Mouse (Mus musculus) testis, postnatal 10 days (tissue): ENCODE results near the gene Idh1.
A peak's percentile ranks its signal among the peaks of the same experiment; 100 is the strongest.
"Not testable (repeated sequence)": the region's sequence is repeated elsewhere in the genome, so short reads cannot be mapped to it uniquely, and the experiment has no call there.

Experiments used
- DNase-seq: peaks from one replicate; pipeline ENCODE4 v3.0.0; 2021; ENCODE audit warnings: low spot score

Gene Idh1

DNA sequence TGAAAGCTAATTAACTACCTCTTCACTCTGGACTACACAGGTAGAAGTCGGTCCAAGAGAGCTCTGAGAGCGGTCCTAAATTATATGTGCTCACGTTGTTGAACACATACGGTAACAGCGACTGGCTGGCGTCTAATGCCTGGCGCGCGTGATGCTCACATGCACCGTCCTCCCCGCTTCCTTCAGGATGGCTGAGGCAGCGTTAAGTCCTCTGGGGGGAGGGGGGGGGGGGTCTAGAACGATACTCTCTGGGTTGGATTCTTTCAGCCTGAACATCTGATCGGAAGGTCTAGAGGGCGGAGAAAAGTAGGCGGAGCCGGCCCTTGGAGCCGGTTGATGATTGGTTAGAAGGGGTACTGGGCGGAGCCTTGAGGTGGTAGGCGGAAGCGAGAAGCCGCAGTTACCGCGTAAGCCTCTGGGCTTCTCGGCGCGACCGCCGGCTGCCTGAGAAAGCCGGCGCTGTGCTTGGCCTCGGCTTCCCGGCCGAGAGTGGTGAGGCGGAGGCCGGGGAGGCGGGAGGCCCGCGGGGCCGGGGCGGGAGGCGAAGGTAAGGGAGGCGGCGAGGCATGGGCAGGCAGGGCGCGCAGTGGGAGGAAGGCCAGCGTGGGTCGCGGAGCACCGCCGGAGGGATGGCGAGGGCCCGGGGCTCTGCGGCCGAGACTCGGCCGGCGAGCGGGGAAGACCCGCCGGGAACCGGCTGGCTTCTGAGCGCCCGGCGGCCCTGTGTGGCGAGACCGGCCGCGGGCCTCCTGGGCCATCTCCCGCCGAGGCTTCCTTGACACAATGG is at the start of gene Idh1, which contains the start of gene Pikfyve:
Gene Idh1, minus strand, starts transcription at position 214 of the 787 bp plus-strand sequence.
Gene Pikfyve, plus strand, starts transcription at position 397 of the 787 bp plus-strand sequence.
- DNase-seq = peak; percentile 97

DNA sequence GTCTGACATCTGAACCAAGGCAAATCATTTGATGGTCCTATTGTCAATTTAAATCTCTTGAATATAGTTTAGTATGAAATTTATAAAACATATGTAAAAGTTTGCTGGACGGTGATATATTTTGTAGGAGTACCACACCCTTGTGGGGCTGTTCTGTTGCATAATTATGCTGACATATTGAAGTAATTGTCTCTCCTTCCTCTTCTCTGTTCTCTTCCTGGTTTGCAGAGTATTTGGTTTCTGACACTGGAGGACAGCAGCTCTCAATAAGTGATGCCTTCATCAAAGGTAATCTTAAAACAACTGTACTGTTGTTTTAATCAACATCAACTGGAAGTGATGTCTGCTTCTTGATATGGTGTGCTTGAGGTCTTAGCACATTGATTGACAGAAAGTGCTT is 44.3 kb upstream of the Idh1 start:
- no peak for DNase-seq

DNA sequence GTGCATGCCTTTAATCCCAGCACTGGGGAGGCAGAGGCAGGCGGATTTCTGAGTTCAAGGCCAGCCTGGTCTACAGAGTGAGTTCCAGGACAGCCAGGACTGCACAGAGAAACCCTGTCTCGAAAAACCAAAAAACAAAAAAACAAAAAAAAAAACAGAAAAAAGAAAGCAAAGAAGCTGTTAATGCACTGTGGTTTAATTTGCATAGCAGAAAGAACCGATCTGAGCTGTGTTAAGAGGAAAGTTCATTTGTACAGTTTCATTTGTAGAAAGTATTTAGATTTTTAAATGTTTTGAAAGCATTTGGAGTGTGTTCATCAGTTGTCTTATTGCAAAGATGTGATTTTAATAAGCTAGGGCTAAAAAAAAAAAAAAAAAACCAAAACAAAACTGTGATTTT is 43.5 kb upstream of the Idh1 start:
- not testable (repeated sequence) for DNase-seq

DNA sequence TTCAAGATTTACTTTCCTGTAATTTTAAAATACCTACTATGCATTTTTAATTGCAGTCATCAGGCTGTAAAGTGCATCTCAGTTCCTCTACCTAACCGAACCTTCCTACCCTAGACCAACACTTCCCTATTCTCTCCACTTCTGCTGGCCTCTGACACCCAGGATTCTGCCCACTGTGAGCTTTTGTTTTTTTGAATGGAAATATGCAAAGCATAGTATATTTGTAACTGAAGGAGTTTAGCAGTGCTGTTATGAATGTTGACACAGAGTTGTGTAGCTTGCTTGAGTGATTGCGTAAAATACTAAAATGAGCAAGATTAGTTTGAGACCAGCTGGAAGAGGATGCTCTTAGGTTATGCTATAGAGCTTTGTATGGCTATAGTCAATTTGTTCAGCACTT is 41.4 kb upstream of the Idh1 start:
- no peak for DNase-seq

DNA sequence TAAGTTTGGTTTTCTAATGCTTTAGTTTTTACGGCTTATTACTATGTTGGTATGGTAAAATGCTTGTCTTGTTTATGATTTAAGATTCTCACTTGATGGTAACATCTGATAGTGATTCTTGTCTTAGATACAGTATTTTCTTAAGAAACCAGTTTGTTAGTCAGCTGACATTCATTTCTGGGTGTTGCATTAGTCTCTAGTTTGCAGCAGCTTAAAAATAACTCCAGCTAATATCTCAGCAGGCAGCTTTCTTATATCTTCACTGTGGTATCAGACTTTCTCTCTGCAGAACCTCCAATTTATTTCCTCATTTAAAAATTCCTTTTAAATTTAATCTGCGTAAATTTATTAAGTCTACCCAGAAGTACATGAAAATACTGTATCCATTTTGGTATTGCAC is 37.4 kb upstream of the Idh1 start:
- DNase-seq = no peak

DNA sequence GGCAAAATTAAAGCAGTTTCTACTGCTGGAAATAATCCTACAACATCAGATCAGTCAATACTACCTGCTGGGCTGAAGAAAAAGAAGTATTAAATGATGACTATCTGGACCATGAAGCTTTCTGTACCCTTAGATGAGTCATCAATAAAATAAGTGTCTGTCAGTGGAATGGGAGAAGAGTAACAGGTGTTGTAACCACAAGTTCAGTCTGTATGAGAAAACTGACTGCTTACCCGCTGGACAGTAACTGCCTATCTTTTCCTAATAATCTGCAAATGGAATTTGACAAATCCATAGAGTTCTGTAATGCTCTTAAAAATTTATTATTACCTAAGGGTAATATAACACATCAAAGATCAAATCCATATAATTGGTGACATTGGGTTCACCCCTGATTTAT is 31.7 kb upstream of the Idh1 start:
- no peak for DNase-seq

DNA sequence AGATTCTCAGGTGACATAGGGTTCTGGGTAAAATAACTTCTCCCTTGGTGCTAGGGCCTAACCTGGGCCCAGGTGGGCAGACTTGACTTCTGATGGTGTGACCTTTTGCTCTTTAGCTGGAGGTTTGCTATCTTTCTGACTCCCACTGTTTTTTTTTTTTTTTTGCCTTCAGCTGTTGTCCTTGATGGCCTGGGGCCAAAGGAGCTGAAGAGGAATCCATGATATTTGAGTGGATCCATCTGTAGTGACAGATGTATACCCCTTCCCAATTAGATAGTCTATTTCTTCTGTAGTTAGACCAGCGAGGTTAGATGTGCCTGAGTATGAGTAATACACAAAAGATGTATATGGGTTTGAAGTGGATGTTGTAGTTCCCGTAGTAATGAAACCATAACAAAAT is 31.3 kb upstream of the Idh1 start:
- DNase-seq = no peak

DNA sequence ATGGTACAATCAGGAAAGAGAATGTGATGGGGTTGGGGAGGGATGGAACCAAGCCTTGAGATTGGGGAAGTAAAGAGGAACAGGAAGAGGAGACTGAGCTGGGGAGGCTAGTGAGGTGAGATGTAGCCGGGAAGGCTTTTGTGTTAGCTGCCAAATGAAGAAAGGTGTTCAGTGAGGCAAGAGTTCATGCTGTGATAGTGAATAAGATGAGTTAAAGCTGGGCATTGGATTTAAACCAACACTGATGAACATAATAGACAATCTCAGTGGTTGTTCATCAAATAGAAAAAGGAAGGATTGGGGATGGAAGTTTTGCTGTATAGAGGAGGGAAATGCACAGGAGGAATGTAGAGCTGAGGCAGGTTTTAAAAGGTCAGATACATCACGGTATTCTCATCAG is 26.9 kb upstream of the Idh1 start:
- no peak for DNase-seq

DNA sequence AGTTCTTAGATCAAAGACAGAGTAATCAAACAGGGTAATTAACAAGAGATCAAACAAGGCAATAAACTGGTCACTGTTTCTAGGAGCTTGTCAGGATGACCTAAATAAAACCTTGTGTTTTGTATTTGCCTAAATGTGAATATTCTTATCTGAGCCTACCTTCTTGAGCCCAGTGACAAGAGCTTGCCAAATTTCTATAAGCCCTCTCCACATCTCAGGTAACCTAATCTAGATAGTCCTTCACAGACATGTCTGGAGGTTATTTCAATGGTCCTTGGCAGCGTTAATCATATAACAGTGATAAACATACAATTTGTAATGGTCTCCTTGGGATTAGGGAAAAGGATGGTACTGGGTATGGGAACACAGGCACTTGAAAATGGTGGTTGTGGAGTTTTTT is 18.0 kb upstream of the Idh1 start:
- no peak for DNase-seq

DNA sequence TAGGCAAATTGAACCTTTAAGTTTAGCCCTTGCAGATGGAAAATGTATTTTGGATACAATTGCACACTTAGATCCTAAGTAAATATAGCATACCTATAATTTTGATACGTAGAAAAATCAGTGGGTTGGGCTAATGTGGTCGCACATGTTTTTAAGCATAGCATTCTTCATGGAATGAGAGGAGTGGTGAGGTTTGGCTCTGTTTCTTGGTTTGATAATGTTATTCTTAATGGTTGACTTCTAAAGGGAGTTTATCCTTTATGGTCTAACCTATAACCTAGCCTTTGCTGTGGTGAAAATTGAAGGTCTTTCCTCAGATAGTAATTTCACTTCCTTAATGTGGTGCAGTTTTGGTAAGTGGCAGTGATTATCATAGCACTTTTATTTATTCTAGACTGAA is 12.6 kb upstream of the Idh1 start:
- no peak for DNase-seq

DNA sequence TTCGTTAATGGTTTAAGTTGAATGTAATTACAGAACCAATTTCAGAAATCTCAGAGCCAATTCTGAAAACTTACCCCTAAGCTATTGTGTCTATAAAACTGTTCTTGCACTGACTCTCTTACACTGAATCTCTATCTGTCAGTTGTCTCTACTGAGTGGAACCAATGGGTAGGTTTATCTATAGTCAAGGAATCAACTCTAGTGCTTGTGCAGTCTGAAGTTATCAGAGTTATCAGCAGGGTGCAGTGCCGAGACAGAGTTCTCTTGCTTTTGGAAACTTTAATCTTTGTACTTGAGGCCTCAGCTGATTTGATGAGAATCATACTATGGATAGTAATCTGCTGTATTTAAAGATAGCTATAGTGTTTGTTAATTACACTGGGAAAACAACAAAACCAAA is 12.1 kb upstream of the Idh1 start:
- DNase-seq = no peak

DNA sequence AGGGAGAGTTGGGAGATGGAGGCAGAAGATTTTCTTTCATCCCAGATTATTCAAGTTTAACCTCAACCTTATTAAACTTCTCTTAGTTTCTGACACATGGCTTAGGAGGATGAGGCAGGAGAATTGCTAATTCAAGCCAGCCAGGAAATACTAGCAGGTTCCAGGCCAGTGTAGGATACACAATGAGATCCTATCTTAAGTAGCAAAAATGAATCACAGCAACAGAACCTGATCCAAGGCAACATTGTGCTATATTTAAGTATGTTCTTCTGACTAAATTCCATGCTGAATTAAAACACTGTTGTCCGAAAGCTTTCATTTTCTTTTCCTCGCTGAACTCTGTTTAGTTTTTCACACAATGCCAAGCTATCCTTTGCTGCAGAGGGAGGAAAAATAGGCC is 6.9 kb upstream of the Idh1 start:
- no peak for DNase-seq

DNA sequence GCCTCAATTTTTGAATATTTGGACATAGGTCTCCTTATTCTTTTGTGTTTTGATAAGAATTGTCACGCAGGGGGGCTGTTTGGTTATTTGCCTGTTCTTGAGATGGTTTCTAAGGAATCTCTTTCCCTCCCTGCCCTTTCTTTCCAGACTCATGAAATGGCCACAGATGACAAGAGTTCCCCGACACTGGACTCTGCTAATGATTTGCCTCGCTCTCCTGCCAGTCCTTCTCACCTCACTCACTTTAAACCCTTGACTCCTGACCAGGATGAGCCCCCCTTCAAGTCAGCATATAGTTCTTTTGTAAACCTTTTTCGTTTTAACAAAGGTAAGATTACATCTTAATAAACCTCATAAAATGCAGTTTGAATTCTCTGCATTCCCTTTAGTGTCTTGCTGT is 3.9 kb upstream of the Idh1 start:
- no peak for DNase-seq

DNA sequence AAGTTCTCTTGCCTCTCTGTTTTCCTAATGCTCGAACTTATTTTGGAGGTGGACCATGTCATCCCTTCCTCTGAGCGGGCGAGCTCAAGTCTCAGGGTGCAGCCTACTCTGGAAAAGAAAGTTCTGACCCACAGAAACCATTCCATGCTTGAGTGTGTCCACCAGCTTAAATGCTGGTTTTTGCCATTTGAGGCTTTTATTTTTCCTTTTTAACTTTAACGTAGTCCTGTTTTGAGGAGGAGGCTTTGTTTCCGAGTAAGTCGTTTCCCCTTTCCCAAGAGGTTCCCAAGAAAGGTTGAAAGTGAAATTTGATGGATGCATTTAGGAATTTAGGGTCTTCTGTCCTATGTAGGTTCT is 752 bp upstream of the Idh1 start:
- DNase-seq = no peak

DNA sequence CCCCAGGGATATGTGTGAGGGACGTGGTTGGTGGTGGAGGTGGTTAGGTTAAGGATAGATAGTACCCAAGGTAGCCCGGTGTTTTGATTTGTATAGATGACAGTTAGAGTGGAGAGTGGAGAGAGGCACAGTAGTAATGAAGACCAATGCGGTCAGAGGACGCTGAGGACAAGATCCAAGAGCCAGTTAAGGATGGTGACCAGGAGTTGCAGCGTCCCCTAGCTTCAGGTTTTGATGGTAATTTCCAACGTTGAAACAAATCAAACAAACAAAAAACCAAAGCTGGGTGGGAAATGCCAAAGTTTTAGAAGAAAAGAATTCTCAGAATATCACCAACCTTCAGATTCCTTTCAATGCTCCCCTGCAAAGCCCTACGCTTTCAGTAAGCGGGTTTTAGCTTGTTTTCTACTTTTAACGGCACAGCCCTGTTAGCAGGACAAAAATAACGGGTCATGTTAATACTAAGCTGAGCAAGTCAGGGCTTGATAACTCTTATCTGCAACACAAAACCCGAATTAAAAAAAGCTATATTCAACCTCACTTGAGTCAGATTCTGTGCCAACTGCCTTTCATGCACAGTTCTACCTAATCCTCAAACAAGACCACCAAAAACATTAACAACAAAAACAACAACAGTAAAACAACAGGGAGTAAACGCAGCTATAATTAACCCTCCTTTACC is 635 bp downstream of the Idh1 start:
- no peak for DNase-seq

DNA sequence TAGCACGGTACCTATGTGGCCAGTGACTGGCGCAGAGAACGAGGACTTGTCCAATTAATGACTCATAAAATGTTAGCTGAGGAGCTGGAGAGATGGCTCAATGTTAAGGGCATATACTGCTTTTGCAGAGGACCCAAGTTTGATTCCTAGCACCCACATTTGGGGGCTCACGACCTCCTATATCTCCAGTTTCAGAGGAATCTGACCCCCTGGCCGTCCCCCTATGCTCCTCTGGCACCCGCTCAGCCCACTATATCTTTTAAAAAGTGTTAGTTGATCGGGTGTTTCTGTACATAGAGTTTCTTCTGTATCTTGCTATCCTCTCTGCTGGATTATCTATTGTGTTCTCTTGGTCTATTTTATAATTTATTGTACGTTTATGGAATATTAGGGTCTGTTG is 1.3 kb downstream of the Idh1 start:
- DNase-seq = no peak

DNA sequence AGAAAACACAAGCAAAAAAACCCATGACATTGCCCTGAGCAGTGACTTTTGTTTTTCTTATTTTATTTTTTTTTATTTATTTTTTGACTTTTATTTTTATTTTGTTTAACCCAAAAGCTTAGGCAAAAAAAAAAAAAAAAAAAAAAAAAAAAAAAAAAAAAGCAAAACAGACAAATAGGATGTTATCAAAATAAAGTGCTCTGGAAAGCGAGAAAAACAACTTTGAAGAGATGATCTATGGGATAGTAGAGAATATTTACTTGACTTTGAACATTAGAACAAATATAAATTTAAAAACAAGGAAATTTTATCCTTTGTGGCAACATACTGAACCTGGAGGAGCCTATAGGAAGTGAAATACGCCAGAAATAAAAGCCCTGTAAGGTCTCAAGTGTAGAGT is 2.3 kb downstream of the Idh1 start:
- no peak for DNase-seq

DNA sequence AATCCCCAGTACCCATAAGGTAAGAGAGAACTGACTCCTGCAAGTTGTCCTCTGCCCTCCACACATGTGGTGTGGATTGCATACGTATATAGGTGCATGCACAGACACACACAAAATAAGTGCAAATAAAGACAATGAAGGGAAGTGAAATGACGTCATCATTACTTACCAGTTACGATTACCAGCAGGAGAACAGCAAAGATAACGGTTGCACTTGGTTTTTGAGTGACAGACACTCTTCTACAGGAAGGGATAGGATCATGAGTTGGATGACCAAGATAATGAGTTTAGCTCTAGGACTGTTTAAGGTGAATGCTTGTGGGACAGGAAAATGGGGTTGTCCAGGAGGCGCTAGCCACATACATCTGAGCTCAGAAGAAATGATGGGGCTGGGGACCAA is 4.8 kb downstream of the Idh1 start:
- no peak for DNase-seq

DNA sequence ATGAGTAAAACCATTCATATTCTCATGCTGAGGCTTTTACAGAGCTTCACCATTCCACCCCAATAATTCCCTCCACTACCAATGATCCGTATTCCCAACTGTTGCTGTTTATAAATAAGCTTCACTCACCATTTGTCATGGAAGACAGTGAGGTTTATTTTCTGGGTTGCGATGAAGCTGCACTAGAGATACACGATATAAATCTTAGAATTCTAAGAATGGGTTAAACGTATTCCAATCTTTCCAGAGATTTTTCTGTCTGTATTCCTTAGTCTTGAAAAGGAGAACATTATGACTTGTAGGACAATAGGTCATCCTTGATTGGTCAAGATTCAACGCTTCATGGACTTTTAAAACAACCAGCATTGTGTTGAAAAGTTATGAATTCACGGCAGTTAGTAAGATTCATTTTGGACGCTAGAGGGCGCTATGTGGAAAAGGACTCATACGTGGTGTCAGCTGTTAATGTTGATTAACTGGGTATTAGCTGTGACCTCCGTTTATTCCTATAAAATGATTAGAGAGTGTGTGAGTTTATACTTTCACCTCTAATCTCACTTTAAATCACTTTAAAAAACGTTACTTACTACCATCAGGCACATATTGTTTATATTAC is 6.6 kb downstream of the Idh1 start:
- peak; percentile 76 for DNase-seq

DNA sequence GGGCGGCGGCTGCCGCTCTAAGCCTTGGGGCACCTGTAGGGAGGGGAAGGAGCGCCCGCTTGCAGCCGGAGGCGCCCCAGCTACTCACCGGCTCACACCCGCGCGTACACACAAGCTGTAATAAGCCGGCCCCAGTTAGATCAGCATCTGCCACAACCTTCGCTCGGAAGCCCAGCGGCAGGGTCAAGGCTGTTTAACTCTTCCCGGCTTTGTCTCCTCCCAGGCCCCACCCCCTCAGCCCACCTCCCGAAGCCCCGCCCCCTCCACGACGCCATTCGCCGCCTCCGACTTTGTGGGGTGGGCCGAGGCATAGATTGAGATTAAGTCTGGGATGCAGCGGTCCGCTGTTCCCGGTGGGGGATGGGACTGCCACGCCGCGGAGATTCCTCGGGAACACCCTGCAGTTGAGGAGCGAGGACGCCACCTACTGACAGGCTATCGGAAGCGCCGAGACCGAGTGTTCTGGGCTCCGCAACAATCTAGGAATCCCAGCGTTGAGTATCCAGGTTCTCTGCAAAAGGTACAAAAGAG is 7.3 kb downstream of the Idh1 start:
- DNase-seq = peak; percentile 99

DNA sequence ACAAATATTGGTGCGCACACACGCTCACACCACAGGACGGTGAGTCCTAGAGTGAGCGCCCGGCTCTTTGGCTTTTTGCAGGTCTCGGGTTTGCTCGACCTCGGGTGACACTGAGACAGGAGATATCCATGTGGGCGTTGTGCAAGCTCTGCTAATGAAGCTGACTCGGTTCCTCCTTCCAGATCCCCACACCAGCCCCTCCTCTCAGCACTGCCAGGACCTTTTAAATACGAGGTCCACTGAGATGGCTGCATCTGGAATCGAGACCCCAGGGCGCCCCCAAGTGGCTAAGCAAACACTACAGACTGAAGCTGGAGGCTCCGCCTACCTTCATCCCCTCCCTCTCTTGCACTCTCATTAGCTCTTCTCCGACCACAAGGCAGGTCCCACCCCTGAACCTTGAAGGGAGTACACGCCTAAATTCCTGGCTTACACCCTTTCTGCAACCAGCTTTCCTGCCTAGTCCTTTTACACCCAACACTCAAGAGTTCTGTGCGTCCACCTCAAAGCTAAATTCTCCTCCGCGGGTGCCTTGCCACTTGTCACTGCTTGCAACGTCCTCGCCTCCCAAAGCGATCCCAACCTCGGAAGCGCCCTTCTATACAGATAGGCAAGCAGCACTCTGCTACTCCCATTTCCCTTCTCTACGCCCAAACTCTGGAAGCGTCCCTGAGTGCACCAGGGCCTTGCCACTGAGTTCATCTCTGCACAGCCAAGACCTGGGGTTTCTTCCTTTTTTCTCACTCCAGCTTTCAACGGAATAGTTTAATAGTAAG is 8.0 kb downstream of the Idh1 start:
- DNase-seq = peak; percentile 97

DNA sequence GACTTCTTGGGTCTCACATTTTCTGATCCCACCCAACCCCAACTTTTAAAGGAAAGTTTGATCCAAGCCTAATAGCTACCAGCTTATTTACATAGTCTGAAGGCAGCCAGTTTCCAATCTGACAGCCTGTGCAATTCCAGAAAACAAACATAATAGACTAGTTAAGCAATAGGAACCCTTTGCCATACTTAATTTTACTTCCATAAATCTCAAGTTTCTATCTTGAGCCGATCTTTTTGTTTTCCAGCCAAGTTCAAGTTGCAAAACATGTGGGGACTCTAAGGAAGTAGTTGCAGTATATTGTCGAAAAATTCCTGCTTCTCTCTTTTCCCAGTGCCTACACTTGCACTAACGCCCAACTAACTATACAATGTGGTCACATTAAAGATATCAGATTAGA is 8.8 kb downstream of the Idh1 start:
- no peak for DNase-seq
